Mouse (Mus musculus) ES-E14 (cell line): ENCODE measurements at regions not wholly inside any gene's neighbourhood (a gene's known extent, or its start where the extent isn't known, plus 50 kb on each side); places are given as distances from the start of the nearest gene placed in this dataset.

Source experiments
- CHD2 ChIP-seq: IDR thresholded peaks from 2 replicates; pipeline ENCODE4 v1.6.1; 2014; ENCODE audit warnings: mild to moderate bottlenecking, low read depth, low read length, inconsistent platforms
- HCFC1 ChIP-seq: IDR thresholded peaks from 2 replicates; pipeline ENCODE4 v1.6.1; 2012; ENCODE audit warnings: low read length, inconsistent platforms, borderline replicate concordance; ENCODE audit not compliant: insufficient read depth
- MAFK ChIP-seq: IDR thresholded peaks from 2 replicates; pipeline ENCODE4 v1.6.1; 2014; ENCODE audit warnings: mild to moderate bottlenecking, low read depth, low read length, inconsistent platforms; ENCODE audit not compliant: insufficient read depth
- ZC3H11A ChIP-seq: IDR thresholded peaks from 2 replicates; pipeline ENCODE4 v1.6.1; 2012; ENCODE audit warnings: low read depth, mild to moderate bottlenecking, inconsistent platforms, low read length, borderline replicate concordance
- ZNF384 ChIP-seq: IDR thresholded peaks from 2 replicates; pipeline ENCODE4 v1.6.1; 2012; ENCODE audit warnings: low read depth, low read length, inconsistent platforms

GRCm38 (mm10) chr12:73408614-73409013 lies 122.0 kb downstream of the Slc38a6 start:
- TF ChIP-seq MAFK (no peak), ZNF384 (no peak), ZC3H11A (no peak), HCFC1 (no peak), CHD2 (no peak)
